Mouse (Mus musculus) large intestine, adult 2 months (tissue): ENCODE results near the gene Samd7. TPM values are rescaled to one million over a fixed set of nuclear protein-coding genes. Genes with fewer than 3 reads are reported as not detected.

ENCODE experiments used
- polyA plus RNA-seq: library from polyadenylated mRNA; depleted of rRNA; stranded (reverse); fragments of >200 nt; gene quantifications from 2 replicates; pipeline ENCODE4 v1.2.3, GENCODE M21; 2012; rRNA removed

The Samd7 gene
- polyA plus RNA-seq, 1 experiment = not detected

Other genes with a start within 250 kb of the Samd7 start
- 4.4 and 6.5 TPM in 2 replicates for gene Mecom, start 198.3 kb upstream of the Samd7 start, polyA plus RNA-seq
- gene Actrt3, start 146.4 kb upstream of the Samd7 start, polyA plus RNA-seq = 0.11 TPM in 1 of 2 replicates, not detected in the other
- 6.0 and 7.8 TPM in 2 replicates for gene Mynn, start 144.2 kb upstream of the Samd7 start, polyA plus RNA-seq
- not detected in 2 replicates for gene Lrriq4, start 101.8 kb upstream of the Samd7 start, polyA plus RNA-seq
- gene Lrrc34, start 98.4 kb upstream of the Samd7 start, polyA plus RNA-seq = not detected in 2 replicates
- gene Lrrc31, start 46.5 kb upstream of the Samd7 start, polyA plus RNA-seq = 5.3 and 10.7 TPM in 2 replicates
- gene Sec62, start 46.6 kb downstream of the Samd7 start, polyA plus RNA-seq = 8.8 and 10.2 TPM in 2 replicates
- 59.4 and 63.3 TPM in 2 replicates for gene Gpr160, start 109.7 kb downstream of the Samd7 start, polyA plus RNA-seq
- 5.5 and 16.1 TPM in 2 replicates for gene Phc3, start 223.1 kb downstream of the Samd7 start, polyA plus RNA-seq
- gene Prkci, start 249.5 kb downstream of the Samd7 start, polyA plus RNA-seq = 6.9 and 13.8 TPM in 2 replicates